Mouse (Mus musculus) testis, adult 2 months (tissue): ENCODE data around the gene Fam186b.

Experiments
- CTCF ChIP-seq: fragments of 200-500 bp; IDR thresholded peaks from 2 replicates; pipeline ENCODE4 v1.5.1; 2012; ENCODE audit warnings: low read depth, mild to moderate bottlenecking, inconsistent platforms, low read length, moderate library complexity; ENCODE audit not compliant: control insufficient read depth, insufficient read depth, insufficient replicate concordance
- POLR2A ChIP-seq: fragments of 200-500 bp; IDR thresholded peaks from 2 replicates; pipeline ENCODE4 v1.6.1; 2012; ENCODE audit warnings: low read depth, mild to moderate bottlenecking, inconsistent platforms, low read length, moderate library complexity; ENCODE audit not compliant: control insufficient read depth

GRCm38 (mm10) chr15:99278271-99278670 is 17.4 kb downstream of the Fam186b start:
- TF ChIP-seq CTCF (no peak), POLR2A (no peak)
